Mouse (Mus musculus) heart, postnatal 0 days (tissue): Measurements from ENCODE around the gene Slc36a1.

Experiments
- CTCF ChIP-seq: IDR thresholded peaks from 2 replicates; pipeline ENCODE4 v1.5.1; 2016; ENCODE audit warnings: antibody characterized with exemption, control low read depth, low read depth
- EP300 ChIP-seq: IDR thresholded peaks from 2 replicates; pipeline ENCODE4 v1.6.1; 2016; ENCODE audit warnings: antibody characterized with exemption, low read depth

DNA sequence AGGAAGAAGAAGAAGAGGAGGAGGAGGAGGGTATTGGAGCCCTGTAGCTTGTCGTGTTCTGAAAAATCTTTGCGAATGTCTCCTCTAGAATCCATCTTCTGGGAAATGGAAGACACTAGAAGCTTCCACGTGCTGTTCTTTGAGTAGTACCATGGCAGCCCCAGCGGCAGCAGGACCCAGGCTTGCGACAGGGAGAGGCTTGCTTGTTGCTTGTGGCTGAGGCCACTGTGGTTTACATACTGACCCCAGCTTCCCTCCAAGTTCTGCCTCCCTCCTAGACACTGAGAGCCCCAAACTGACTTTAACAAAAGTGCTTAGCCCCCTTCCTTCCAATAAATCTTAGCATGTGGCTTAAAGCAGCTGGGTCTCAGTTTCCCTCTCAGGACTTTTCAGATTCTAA lies 19.9 kb upstream of the Slc36a1 start:
- TF ChIP-seq CTCF (no peak), EP300 (no peak)
